Mouse (Mus musculus): ENCODE results near the gene Dab2ip.

Gene Dab2ip

DNA sequence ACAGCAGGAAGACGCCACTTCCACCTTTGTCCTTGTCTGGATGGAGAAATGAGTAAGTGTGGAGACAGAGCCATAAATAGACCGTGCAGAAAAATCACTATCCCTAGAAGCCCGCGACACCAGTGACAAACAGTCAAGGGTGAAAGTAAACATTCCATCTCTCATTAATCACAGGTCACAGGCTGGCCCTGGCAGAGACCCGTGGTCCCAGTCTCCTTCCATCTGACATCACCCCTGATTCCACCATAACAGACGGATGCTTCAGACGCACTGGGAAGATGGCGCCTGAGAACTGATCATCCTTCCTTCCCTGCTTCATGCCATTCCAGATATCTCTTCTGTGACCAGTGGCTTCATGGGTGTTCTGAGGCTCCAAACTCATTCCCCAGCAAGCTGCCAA, 206.3 kb downstream of the Dab2ip start:
- DNase-seq, result no peak

DNA sequence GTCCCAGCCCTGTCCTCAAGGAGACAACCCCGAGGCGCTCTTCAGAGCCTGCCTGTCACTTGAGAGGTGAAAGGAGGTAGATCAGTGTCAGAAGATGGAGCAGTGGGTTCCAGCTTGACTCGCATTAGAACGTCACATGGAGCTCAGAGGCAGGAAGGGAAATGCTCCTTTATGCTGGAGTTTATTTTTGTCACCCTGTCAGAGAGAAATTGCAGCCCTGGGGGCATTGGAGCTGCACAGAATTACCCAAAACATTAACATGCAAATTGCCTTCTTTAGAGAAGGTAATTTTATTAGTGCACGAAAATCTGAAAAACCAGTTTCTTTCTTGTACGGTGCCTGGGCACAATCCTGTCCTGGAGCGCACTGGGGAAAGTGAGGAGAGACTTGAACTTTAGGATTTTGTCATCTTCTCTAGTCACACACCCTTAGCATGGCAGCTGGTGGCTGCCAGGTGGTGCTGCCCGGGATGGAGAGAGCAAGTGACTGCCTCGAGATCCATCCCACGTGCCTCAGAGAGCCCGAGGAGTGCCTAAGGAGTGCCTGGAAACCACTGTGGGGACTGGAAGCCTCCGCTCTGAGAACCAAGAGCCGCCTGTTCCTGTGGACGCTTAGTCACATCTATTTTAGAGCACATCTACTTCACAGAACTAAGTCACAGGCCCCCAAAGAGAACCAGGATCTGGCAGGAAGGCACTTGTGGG, 209.9 kb downstream of the Dab2ip start:
- DNase-seq, result no peak

DNA sequence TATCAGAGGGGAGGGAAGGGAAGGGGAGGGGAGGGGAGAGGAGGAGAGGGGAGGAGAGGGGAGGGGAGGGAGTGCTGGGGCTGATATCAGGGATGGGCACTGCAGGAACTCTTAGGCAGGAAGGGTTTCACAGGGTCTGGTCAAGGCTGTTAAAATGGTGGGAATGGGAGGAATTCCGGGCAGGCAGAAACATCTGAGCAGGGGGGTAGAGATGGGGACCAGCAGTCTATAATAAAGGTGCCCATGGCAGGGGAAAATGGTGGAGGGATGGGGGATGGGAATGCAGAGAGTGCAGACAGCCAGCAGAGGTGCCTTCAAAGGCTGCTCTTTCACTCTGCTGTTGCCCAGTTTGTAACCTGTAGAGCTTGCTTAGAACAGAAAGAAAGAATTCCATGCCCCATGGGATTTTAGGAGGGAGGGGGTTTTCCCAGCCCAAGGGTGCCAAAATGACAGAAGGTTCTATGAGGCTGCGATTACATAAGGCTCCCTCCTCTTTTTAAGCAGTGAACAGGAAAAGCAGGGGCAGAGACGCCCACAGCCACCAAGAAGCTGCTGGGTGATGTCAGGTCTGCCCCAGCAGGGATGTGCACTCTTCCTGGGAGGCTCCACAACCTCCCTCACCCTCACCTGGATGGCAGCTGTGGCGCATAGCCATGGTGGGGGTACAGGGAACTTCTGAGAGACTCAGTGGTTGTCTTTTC, 210.6 kb downstream of the Dab2ip start:
- no peak for DNase-seq

DNA sequence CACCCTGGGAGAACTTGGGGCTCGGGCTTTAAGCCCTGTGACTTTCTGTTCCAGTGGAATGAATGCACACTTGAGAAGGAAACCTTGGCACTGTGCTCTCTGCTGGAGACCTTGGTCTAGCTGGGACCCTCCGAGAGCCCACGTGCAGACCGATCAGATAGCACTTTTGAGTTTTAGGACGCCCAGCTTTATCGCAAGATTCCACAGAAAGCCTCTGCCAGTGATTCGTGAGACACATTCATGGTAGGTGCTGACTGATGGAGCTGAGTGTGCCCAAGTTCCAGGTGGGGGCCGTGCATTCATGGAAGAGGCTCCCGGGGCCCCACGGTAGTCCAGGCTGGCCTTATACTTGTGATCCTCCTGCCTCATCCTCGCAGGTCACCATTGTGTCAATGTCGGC, 211.3 kb downstream of the Dab2ip start:
- DNase-seq, result no peak

DNA sequence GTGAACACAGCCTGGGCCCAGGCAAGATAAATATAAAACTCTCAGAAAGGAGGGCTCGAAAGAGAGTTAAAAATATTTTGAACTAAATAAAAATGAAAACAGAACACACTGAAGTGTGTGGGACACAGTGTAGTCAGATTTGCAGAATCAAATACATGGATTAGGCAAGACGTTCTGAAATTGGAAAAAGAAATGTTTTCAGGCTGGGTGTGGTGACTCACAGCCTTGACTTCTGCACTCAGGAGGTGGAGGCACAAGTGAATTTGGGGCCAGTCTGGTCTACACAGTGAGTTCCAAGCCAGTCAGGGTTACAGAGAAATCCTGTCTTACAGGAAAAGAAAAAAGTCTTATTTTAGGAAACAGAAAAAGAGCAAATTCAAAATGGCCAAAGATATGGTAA, 212.5 kb downstream of the Dab2ip start:
- DNase-seq, result no peak

DNA sequence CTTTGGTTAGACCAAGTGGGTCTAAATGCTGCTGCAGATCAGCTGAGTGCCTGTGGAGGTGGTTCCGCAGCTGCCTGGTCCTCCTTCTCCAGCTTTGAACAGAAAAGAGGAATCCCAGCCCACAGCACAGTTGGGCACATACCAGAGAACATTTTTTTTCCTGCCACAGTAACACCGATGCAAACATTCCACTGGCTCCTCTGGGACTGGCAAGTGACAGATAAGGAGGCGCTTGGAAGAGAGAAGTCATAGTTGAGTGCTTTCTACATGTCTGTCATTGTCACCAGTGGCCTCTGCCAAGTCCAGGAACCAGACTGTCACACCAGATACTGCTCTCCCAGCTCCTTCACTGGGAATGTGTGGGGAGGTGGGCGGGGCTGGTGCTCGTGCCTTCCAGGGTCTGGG, 217.6 kb downstream of the Dab2ip start:
- DNase-seq, result no peak

DNA sequence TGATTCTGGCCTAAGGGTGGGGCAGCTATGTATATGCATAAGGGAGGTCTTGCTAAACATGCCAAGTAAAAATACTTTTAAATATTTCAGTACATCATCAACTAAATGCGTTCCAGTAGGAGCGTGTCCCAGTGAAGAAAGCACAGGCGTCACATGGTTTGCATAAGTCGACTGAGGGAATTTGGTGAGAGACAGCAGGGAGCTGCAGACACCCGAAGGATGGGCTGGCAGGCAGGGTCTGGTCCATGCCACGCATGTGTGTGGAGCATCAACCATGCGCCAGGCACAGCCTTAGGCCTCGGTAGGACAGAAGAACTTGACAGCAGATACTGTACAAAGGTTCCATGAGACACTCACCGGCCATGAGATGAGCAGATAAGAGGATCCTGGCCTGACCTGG, 218.9 kb downstream of the Dab2ip start:
- DNase-seq, result no peak

DNA sequence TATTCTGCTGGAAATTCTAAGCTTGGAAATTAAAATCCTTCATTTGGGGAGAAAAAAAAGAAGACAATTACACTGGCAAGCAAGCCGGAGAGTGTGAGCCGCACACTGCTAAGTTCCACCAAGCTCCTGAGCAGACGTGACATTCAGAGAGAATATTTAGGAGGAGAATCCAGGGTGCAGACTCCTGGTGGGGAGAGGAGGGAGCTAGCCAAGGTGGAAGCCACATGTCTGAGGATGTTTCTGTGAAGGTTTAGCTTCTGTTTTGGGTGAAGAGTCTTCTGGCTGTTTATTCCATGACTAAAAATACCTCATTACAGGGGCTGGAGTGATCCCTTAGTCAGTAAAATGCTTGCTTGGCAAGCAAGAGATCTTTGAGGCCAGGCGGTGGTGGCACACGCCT, 221.2 kb downstream of the Dab2ip start:
- DNase-seq, result no peak
